Mouse (Mus musculus): ENCODE results near the gene Dscaml1. TPM values are rescaled to one million over a fixed set of nuclear protein-coding genes. Genes with fewer than 3 reads are reported as not detected.

Gene Dscaml1
- polyA plus RNA-seq, 1 experiment: not detected

- no peak for TF ChIP-seq CTCF (IDR thresholded peaks at IDR 0.05; ENCODE audit: control insufficient read depth, insufficient read depth, low read length)
- TF ChIP-seq POLR2A (IDR thresholded peaks at IDR 0.05; ENCODE audit: borderline replicate concordance, control insufficient read depth, low read depth, low read length): no peak
- WGBS: 80% methylated on average over 8 of the region's 8 CpGs
- H3K4me1 ChIP-seq (ENCODE audit: control insufficient read depth, insufficient read depth, low read length): no peaks in the 10 kb centered on the region; the same call in 1 of the 2 replicates
- H3K4me3 ChIP-seq (replicated peaks; ENCODE audit: control insufficient read depth, low read depth, low read length): no peak overlapping the region
- H3K27ac ChIP-seq (ENCODE audit: control insufficient read depth, insufficient read depth, low read depth, low read length, poor library complexity): no peak overlapping the region
Observed at GRCm38 (mm10) chr9:45389596-45389995, 36.8 kb upstream of the Dscaml1 start.

GRCm38 (mm10) chr9:45391299-45391698, 35.1 kb upstream of the Dscaml1 start:
- no peak overlapping the region for H3K4me3 ChIP-seq (replicated peaks; ENCODE audit: control insufficient read depth, low read depth, low read length)
- TF ChIP-seq POLR2A (IDR thresholded peaks at IDR 0.05; ENCODE audit: borderline replicate concordance, control insufficient read depth, low read depth, low read length): no peak
- no peak for TF ChIP-seq CTCF (IDR thresholded peaks at IDR 0.05; ENCODE audit: control insufficient read depth, insufficient read depth, low read length)
- no peaks in the 10 kb centered on the region; the same call in 1 of the 2 replicates for H3K4me1 ChIP-seq (ENCODE audit: control insufficient read depth, insufficient read depth, low read length)
- H3K27ac ChIP-seq (ENCODE audit: control insufficient read depth, insufficient read depth, low read depth, low read length, poor library complexity): no peak overlapping the region
- WGBS: 76% methylated on average over 7 of the region's 7 CpGs

GRCm38 (mm10) chr9:45395218-45395617, 31.2 kb upstream of the Dscaml1 start:
- TF ChIP-seq POLR2A (IDR thresholded peaks at IDR 0.05; ENCODE audit: borderline replicate concordance, control insufficient read depth, low read depth, low read length): no peak
- Histone ChIP-seq H3K4me1 (ENCODE audit: control insufficient read depth, insufficient read depth, low read length) (no peaks in the 10 kb centered on the region), H3K4me3 (replicated peaks; ENCODE audit: control insufficient read depth, low read depth, low read length) (no peak overlapping the region), H3K27ac (ENCODE audit: control insufficient read depth, insufficient read depth, low read depth, low read length, poor library complexity) (no peak overlapping the region)
- 70% methylated on average over 6 of the region's 6 CpGs for WGBS

DNA sequence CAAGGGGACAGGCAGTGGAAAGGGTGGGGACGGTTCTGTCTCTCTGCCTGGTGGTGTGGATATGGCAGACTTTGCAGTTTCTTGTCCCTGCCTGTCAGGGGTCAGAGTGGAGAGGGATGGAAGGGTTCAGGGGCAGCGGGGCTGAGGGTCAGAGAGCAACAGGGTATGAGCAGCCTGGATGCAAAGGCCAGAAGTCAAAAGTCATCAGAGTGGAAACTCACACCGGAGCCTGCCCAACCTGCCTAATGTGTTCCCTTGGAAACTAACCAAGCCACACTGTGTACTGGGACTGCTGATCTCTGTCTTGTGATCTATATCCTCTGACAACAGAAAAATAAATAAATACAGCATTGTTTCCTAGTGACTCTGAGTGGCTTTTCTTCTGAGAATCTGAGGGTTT, 30.6 kb upstream of the Dscaml1 start:
- Histone ChIP-seq H3K27ac (ENCODE audit: control insufficient read depth, insufficient read depth, low read depth, low read length, poor library complexity) (no peak overlapping the region), H3K4me3 (replicated peaks; ENCODE audit: control insufficient read depth, low read depth, low read length) (no peak overlapping the region), H3K4me1 (ENCODE audit: control insufficient read depth, insufficient read depth, low read length) (no peaks in the 10 kb centered on the region)
- no peak for TF ChIP-seq POLR2A (IDR thresholded peaks at IDR 0.05; ENCODE audit: borderline replicate concordance, control insufficient read depth, low read depth, low read length)
- TF ChIP-seq CTCF (IDR thresholded peaks at IDR 0.05; ENCODE audit: control insufficient read depth, insufficient read depth, low read length): no peak
- 83% methylated on average over 3 of the region's 3 CpGs for WGBS

GRCm38 (mm10) chr9:45398336-45398735, 28.1 kb upstream of the Dscaml1 start:
- H3K27ac ChIP-seq (ENCODE audit: control insufficient read depth, insufficient read depth, low read depth, low read length, poor library complexity): no peak overlapping the region
- no peaks in the 10 kb centered on the region for H3K4me1 ChIP-seq (ENCODE audit: control insufficient read depth, insufficient read depth, low read length)
- no peak overlapping the region for H3K4me3 ChIP-seq (replicated peaks; ENCODE audit: control insufficient read depth, low read depth, low read length)
- 55% methylated on average over 1 of the region's 1 CpGs for WGBS
- no peak for TF ChIP-seq CTCF (IDR thresholded peaks at IDR 0.05; ENCODE audit: control insufficient read depth, insufficient read depth, low read length)
- TF ChIP-seq POLR2A (IDR thresholded peaks at IDR 0.05; ENCODE audit: borderline replicate concordance, control insufficient read depth, low read depth, low read length): no peak

DNA sequence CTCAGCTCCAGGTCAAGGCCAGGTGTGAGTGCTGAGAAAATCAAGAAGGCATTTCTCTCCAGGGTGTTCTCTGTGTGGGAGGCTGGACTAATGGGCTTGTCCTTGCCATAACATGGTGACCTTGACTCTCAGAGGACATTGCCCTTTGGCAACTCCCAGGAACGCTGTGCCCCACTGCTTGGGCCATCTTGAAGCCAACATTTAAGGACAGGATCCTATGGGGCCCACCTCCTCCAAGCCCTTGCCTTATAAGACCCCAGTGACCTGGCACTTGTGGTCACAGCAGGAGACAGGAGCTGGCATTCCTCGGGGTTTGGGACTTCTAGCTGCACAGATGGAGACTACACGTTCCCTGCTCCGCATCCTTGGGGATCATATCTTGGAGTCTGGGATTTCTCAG, 27.0 kb upstream of the Dscaml1 start, which contains the start of gene Fxyd2:
Fxyd2 (plus strand) TSS at position 236 of the 400 bp plus-strand sequence.
- Histone ChIP-seq H3K4me1 (ENCODE audit: control insufficient read depth, insufficient read depth, low read length) (no peaks in the 10 kb centered on the region), H3K27ac (ENCODE audit: control insufficient read depth, insufficient read depth, low read depth, low read length, poor library complexity) (no peak within 1 kb of the TSS), H3K4me3 (replicated peaks; ENCODE audit: control insufficient read depth, low read depth, low read length) (no peak within 1 kb of the TSS)
- no peak for TF ChIP-seq POLR2A (IDR thresholded peaks at IDR 0.05; ENCODE audit: borderline replicate concordance, control insufficient read depth, low read depth, low read length)
- TF ChIP-seq CTCF (IDR thresholded peaks at IDR 0.05; ENCODE audit: control insufficient read depth, insufficient read depth, low read length): no peak
- WGBS: 71% methylated on average over 4 of the region's 4 CpGs

- WGBS: 68% methylated on average over 4 of the region's 4 CpGs
- TF ChIP-seq CTCF (IDR thresholded peaks at IDR 0.05; ENCODE audit: control insufficient read depth, insufficient read depth, low read length) (no peak), POLR2A (IDR thresholded peaks at IDR 0.05; ENCODE audit: borderline replicate concordance, control insufficient read depth, low read depth, low read length) (no peak)
- H3K27ac ChIP-seq (ENCODE audit: control insufficient read depth, insufficient read depth, low read depth, low read length, poor library complexity): no peak overlapping the region
- no peak overlapping the region for H3K4me3 ChIP-seq (replicated peaks; ENCODE audit: control insufficient read depth, low read depth, low read length)
- H3K4me1 ChIP-seq (ENCODE audit: control insufficient read depth, insufficient read depth, low read length): no peaks in the 10 kb centered on the region
Observed at GRCm38 (mm10) chr9:45401851-45402250, 24.6 kb upstream of the Dscaml1 start.

GRCm38 (mm10) chr9:45402957-45403356, 23.5 kb upstream of the Dscaml1 start:
- WGBS: 32% methylated on average over 2 of the region's 2 CpGs
- no peak overlapping the region for H3K4me3 ChIP-seq (replicated peaks; ENCODE audit: control insufficient read depth, low read depth, low read length)
- TF ChIP-seq CTCF (IDR thresholded peaks at IDR 0.05; ENCODE audit: control insufficient read depth, insufficient read depth, low read length) (no peak), POLR2A (IDR thresholded peaks at IDR 0.05; ENCODE audit: borderline replicate concordance, control insufficient read depth, low read depth, low read length) (no peak)
- H3K4me1 ChIP-seq (ENCODE audit: control insufficient read depth, insufficient read depth, low read length): no peaks in the 10 kb centered on the region
- no peak overlapping the region for H3K27ac ChIP-seq (ENCODE audit: control insufficient read depth, insufficient read depth, low read depth, low read length, poor library complexity)

GRCm38 (mm10) chr9:45405694-45406093, 20.7 kb upstream of the Dscaml1 start:
- 19% methylated on average over 5 of the region's 5 CpGs for WGBS
- Histone ChIP-seq H3K27ac (ENCODE audit: control insufficient read depth, insufficient read depth, low read depth, low read length, poor library complexity) (no peak overlapping the region), H3K4me1 (ENCODE audit: control insufficient read depth, insufficient read depth, low read length) (no peaks in the 10 kb centered on the region), H3K4me3 (replicated peaks; ENCODE audit: control insufficient read depth, low read depth, low read length) (no peak overlapping the region)
- TF ChIP-seq POLR2A (IDR thresholded peaks at IDR 0.05; ENCODE audit: borderline replicate concordance, control insufficient read depth, low read depth, low read length): no peak
- no peak for TF ChIP-seq CTCF (IDR thresholded peaks at IDR 0.05; ENCODE audit: control insufficient read depth, insufficient read depth, low read length)
